ENCODE assay signal across 8 mouse cellular contexts in the genomic region with DNA sequence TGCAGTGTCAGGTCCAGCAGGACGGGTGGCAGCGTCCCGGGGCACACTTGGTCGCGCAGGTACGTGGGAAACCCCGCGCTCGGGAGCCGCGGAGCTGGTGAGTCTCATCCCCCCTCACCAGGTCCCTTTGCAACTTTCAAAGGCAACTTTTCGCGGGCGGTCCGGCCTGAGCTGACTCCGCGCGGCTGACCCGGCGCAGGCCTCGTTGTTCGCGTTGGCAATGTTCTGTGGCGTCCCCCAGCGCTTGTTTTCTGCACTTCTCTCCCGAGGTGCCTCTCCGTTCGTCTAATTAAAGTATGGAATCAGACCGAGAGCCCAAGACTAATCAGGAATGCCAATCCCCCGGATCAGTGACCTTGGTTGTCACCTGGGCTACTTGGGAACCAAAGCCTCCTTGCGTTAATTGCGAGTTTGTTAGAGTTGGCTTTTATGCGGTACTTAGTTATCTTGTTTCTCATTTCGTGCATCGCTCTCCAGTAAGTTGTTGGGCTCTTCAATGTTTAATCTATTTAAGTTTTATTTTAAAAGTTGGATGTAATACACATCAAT. TPM values are rescaled to one million over a fixed set of nuclear protein-coding genes. Genes with fewer than 3 reads are reported as not detected.
DNase-seq lines count a peak whose midpoint lies in the region; ATAC-seq lines count a peak whose summit lies in the region.

No protein-coding gene starts in this region.

- no peak overlapping the region for H3K27ac ChIP-seq in embryonic facial prominence, embryonic 15.5 days (replicated peaks)
- peak overlapping the region; percentile 82 for H3K27ac ChIP-seq in heart, embryonic 16.5 days (ENCODE audit: low read length)
- no peak overlapping the region for H3K27ac ChIP-seq in liver, embryonic 15.5 days (replicated peaks)

- peak; percentile 93 for DNase-seq in heart, adult 11 months
- no peak for DNase-seq in heart, adult 8-10 months (ENCODE audit: low spot score)
- DNase-seq in kidney, postnatal 14 days: peak; percentile 78
- DNase-seq in ovary, adult 18-20 months (ENCODE audit: low spot score): peak; percentile 37
- no peak for DNase-seq in adipocyte (ENCODE audit: low spot score)

- H3K36me3 ChIP-seq in embryonic facial prominence, embryonic 15.5 days: no peaks in the 10 kb centered on the region
- no peaks in the 10 kb centered on the region for H3K36me3 ChIP-seq in heart, embryonic 16.5 days (ENCODE audit: control insufficient read depth, insufficient read depth)
- no peaks in the 10 kb centered on the region for H3K36me3 ChIP-seq in liver, embryonic 15.5 days (replicated peaks)

- peaks cover 18% of the 10 kb centered on the region for H3K27me3 ChIP-seq in embryonic facial prominence, embryonic 15.5 days
- peaks cover 4% of the 10 kb centered on the region; the same call in 1 of the 2 replicates for H3K27me3 ChIP-seq in heart, embryonic 16.5 days (ENCODE audit: control insufficient read depth, insufficient read depth, low read length)
- H3K27me3 ChIP-seq in liver, embryonic 15.5 days: peaks cover 70% of the 10 kb centered on the region

- H3K9ac ChIP-seq in embryonic facial prominence, embryonic 15.5 days: peak overlapping the region; percentile 7
- peak overlapping the region; percentile 64 for H3K9ac ChIP-seq in heart, embryonic 16.5 days (ENCODE audit: low read length)
- H3K9ac ChIP-seq in liver, embryonic 15.5 days: no peak overlapping the region; the same call in 1 of the 2 replicates

- no peak for ATAC-seq in embryonic facial prominence, embryonic 15.5 days (ENCODE audit: insufficient number of reproducible peaks, low FRiP score, low TSS enrichment, low read depth)
- peak; percentile 59 for ATAC-seq in heart, embryonic 16.5 days (replicated peaks; ENCODE audit: extremely low read depth, insufficient read depth, low FRiP score)
- ATAC-seq in liver, embryonic 15.5 days (ENCODE audit: insufficient read depth): peak; percentile 31; the same call in 1 of the 2 replicates

- no peaks in the 10 kb centered on the region for H3K9me3 ChIP-seq in embryonic facial prominence, embryonic 15.5 days (replicated peaks)
- no peaks in the 10 kb centered on the region for H3K9me3 ChIP-seq in heart, embryonic 16.5 days (replicated peaks; ENCODE audit: control insufficient read depth, low read length)
- no peaks in the 10 kb centered on the region for H3K9me3 ChIP-seq in liver, embryonic 15.5 days (replicated peaks)

- peaks cover 13% of the 10 kb centered on the region for H3K4me1 ChIP-seq in embryonic facial prominence, embryonic 15.5 days
- H3K4me1 ChIP-seq in heart, embryonic 16.5 days (ENCODE audit: control insufficient read depth, insufficient read depth, low read length): peaks cover 17% of the 10 kb centered on the region
- no peaks in the 10 kb centered on the region; the same call in 1 of the 2 replicates for H3K4me1 ChIP-seq in liver, embryonic 15.5 days (replicated peaks)

- peak overlapping the region; percentile 67 for H3K4me3 ChIP-seq in embryonic facial prominence, embryonic 15.5 days (replicated peaks)
- H3K4me3 ChIP-seq in heart, embryonic 16.5 days (ENCODE audit: low read length): peak overlapping the region; percentile 71
- peak overlapping the region; percentile 55 for H3K4me3 ChIP-seq in liver, embryonic 15.5 days (replicated peaks)

- H3K4me2 ChIP-seq in embryonic facial prominence, embryonic 15.5 days (replicated peaks): peak overlapping the region; percentile 100
- peak overlapping the region; percentile 93 for H3K4me2 ChIP-seq in heart, embryonic 16.5 days (ENCODE audit: low read depth, low read length)
- peak overlapping the region; percentile 70 for H3K4me2 ChIP-seq in liver, embryonic 15.5 days

- WGBS in embryonic facial prominence, embryonic 15.5 days: 1% methylated on average over 35 of the region's 35 CpGs
- under 1% methylated on average over 35 of the region's 35 CpGs for WGBS in heart, embryonic 16.5 days
- under 1% methylated on average over 35 of the region's 35 CpGs for WGBS in liver, embryonic 15.5 days (ENCODE audit: insufficient replicate concordance)

RNA-seq across cellular contexts. Expression of a gene that starts 0.8 kb away (rescaled TPM):
- 10 to 100 TPM; 40.4 to 50.0 (median 45.6) TPM for total RNA-seq in heart, adult 8-10 months (2022)
- polyA plus RNA-seq in embryonic facial prominence, embryonic 15.5 days (2015; fragmentation: Nextera tagmentation; extraction: Ambion mirVana): 26.2 and 26.6 TPM in 2 replicates
- 40.9 and 41.8 TPM in 2 replicates for polyA plus RNA-seq in heart, embryonic 16.5 days (2015; fragmentation: Nextera tagmentation; extraction: Ambion mirVana)
- 6.6 and 6.8 TPM in 2 replicates for polyA plus RNA-seq in liver, embryonic 15.5 days (2015; fragmentation: Nextera tagmentation; extraction: Ambion mirVana)

Comparison
In these comparisons a context has a peak if more than half of its experiments do, and no peak if none do; other contexts are left out.
1. DNase-seq: peak in heart, adult 11 months (single experiment), kidney, postnatal 14 days (single experiment) and ovary, adult 18-20 months (single experiment); none in heart, adult 8-10 months (single experiment) and adipocyte (single experiment).
2. Peak in every context shown above with its lines, with median percentiles within 50 percentile points of each other: H3K4me2 ChIP-seq and H3K4me3 ChIP-seq.